Mouse (Mus musculus): ENCODE data around the gene Chrna7.

The Chrna7 gene

GRCm38 (mm10) chr7:63084351-63085003 lies 127.9 kb downstream of the Chrna7 start:
- in situ Hi-C loops (cut with MboI; ENCODE audit: unreplicated experiment in 2 of 2) = no loop called here

- in situ Hi-C loops (cut with MboI; ENCODE audit: unreplicated experiment in 2 of 2) = no loop called here
Measured at GRCm38 (mm10) chr7:63060996-63061395, 151.4 kb downstream of the Chrna7 start.

All from v-Abl transformed pro-B cells (cell line).